Mouse (Mus musculus): Measurements from ENCODE around the gene Anxa5. TPM values are rescaled to one million over a fixed set of nuclear protein-coding genes. Genes with fewer than 3 reads are reported as not detected.

Anxa5 gene
- total and polyA plus RNA-seq, 3 experiments: 40.7 to 111 TPM; not detected in 1

DNA sequence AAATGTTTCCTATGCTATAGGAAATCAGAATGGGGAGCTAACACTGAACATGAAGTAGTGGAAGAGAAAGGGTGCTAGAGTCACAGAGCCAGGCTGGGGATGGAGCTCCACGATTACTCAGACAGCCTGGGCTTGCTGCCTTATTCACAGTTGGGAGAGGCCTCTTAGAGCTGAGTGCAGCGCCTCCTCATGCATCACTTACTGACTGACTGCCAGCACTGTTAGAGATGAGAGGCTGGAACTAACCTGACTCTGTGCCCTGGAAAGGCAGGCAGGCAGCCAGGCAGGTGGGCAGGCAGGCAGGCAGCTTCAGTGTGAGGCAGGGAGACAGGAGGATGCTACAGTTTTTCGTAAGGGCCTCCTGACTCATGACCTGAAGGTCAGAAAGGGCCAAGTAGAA is 20.1 kb downstream of the Anxa5 start:
- H3K9ac ChIP-seq (ENCODE audit: control insufficient read depth, low read depth, low read length, poor library complexity, severe bottlenecking): no peak overlapping the region
- TF ChIP-seq POLR2AphosphoS5 (IDR thresholded peaks at IDR 0.05; ENCODE audit: borderline replicate concordance, low read depth, low read length): no peak
- no peak for TF ChIP-seq CHD1 (IDR thresholded peaks at IDR 0.05; ENCODE audit: low read depth, low read length)
- no peak for TF ChIP-seq MYB (IDR thresholded peaks at IDR 0.05; ENCODE audit: low read depth, low read length)
- no peak for TF ChIP-seq TCF12 (IDR thresholded peaks at IDR 0.05; ENCODE audit: low read depth, low read length)
- H3K36me3 ChIP-seq (ENCODE audit: control insufficient read depth in 1 of 2, insufficient read depth in 2 of 2, low read length in 2 of 2): no peaks in the 10 kb centered on the region; a peak in 1 of 4 replicates
- no peaks in the 10 kb centered on the region for H3K9me3 ChIP-seq (replicated peaks; ENCODE audit: insufficient read depth, low read length)
- H3K4me1 ChIP-seq (ENCODE audit: control insufficient read depth in 1 of 2, insufficient read depth in 2 of 2, low read length in 2 of 2): no peaks in the 10 kb centered on the region
- H3K4me3 ChIP-seq (ENCODE audit: control insufficient read depth in 1 of 2, insufficient read depth in 1 of 2, low read depth in 2 of 2, low read length in 2 of 2): no peak overlapping the region
- no peaks in the 10 kb centered on the region for H3K27me3 ChIP-seq (ENCODE audit: control insufficient read depth in 1 of 2, insufficient read depth in 2 of 2, low read length in 2 of 2)
- no peak overlapping the region for H3K27ac ChIP-seq (ENCODE audit: control insufficient read depth, low read depth, low read length)
- no peaks in the 10 kb centered on the region for H3K79me2 ChIP-seq (ENCODE audit: control insufficient read depth, insufficient read depth, low read length, poor library complexity)
- no peak for DNase-seq (ENCODE audit: low read depth, low spot score)

DNA sequence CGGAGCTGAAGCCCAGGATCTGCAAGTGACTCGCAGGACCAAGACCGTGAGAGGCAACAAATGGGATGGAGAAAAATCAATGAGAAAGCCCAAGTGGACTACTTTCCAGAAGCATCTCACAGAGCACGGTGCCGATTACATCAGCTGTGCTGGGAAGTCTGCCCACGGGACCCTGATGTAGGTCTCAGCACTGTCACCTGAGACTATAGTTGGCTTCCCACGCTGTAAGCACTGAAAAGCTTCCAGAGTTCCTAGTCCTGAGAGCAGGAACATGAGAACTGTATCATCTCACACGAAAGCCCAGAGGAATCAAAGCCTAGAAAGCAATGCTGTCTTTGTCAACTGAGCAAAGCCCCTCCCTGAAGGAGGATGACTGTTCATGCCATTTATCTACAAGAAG is 20.6 kb downstream of the Anxa5 start:
- no peak for DNase-seq (ENCODE audit: low read depth, low spot score)
- Histone ChIP-seq H3K36me3 (ENCODE audit: control insufficient read depth in 1 of 2, insufficient read depth in 2 of 2, low read length in 2 of 2) (no peaks in the 10 kb centered on the region; a peak in 1 of 4 replicates), H3K79me2 (ENCODE audit: control insufficient read depth, insufficient read depth, low read length, poor library complexity) (no peaks in the 10 kb centered on the region), H3K27me3 (ENCODE audit: control insufficient read depth in 1 of 2, insufficient read depth in 2 of 2, low read length in 2 of 2) (no peaks in the 10 kb centered on the region), H3K4me3 (ENCODE audit: control insufficient read depth in 1 of 2, insufficient read depth in 1 of 2, low read depth in 2 of 2, low read length in 2 of 2) (no peak overlapping the region), H3K27ac (ENCODE audit: control insufficient read depth, low read depth, low read length) (no peak overlapping the region), H3K9me3 (replicated peaks; ENCODE audit: insufficient read depth, low read length) (no peaks in the 10 kb centered on the region), H3K9ac (ENCODE audit: control insufficient read depth, low read depth, low read length, poor library complexity, severe bottlenecking) (no peak overlapping the region), H3K4me1 (ENCODE audit: control insufficient read depth in 1 of 2, insufficient read depth in 2 of 2, low read length in 2 of 2) (no peaks in the 10 kb centered on the region)
- no peak for TF ChIP-seq MAX (IDR thresholded peaks at IDR 0.05; ENCODE audit: low read length)
- TF ChIP-seq TBP (IDR thresholded peaks at IDR 0.05; ENCODE audit: low read depth, low read length): no peak
- no peak for TF ChIP-seq MAZ (IDR thresholded peaks at IDR 0.05; ENCODE audit: low read depth, low read length)
- TF ChIP-seq CHD2 (IDR thresholded peaks at IDR 0.05; ENCODE audit: low read length): no peak
- TF ChIP-seq SIN3A (IDR thresholded peaks at IDR 0.05; ENCODE audit: low read length): no peak
- TF ChIP-seq SMC3 (IDR thresholded peaks at IDR 0.05; ENCODE audit: low read depth, low read length): no peak
- TF ChIP-seq MAFK (IDR thresholded peaks at IDR 0.05; ENCODE audit: borderline replicate concordance, low read depth, low read length): no peak
- TF ChIP-seq GATA1 (IDR thresholded peaks at IDR 0.05; ENCODE audit: low read depth, low read length): no peak
- TF ChIP-seq MYB (IDR thresholded peaks at IDR 0.05; ENCODE audit: low read depth, low read length): no peak
- TF ChIP-seq ZKSCAN1 (IDR thresholded peaks at IDR 0.05; ENCODE audit: low read depth, low read length): no peak
- TF ChIP-seq POLR2A (IDR thresholded peaks at IDR 0.05; ENCODE audit: control insufficient read depth in 1 of 2, insufficient read depth in 1 of 2, low read depth in 1 of 2, low read length in 2 of 2, poor library complexity in 1 of 2): no peak

DNA sequence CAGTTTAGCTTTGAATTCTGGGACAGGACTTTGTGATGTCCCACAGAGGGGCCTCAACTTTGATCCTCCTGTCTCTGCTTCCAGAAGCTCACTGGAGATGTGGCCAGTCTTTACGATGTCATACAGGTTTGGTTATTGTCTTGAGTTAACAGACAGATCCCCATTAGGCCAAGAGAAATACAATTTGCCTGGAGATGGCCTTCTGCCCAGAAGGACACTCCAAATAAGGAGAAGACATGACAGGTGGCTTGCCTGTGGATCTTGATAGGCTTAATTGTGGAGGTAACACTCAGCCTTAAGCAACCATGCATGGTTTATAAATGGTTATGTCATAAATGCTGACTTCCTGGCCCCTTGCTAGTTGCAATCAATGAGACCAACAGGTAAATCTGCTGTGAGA is 23.2 kb downstream of the Anxa5 start:
- Histone ChIP-seq H3K27me3 (ENCODE audit: control insufficient read depth in 1 of 2, insufficient read depth in 2 of 2, low read length in 2 of 2) (no peaks in the 10 kb centered on the region), H3K79me2 (ENCODE audit: control insufficient read depth, insufficient read depth, low read length, poor library complexity) (no peaks in the 10 kb centered on the region), H3K4me1 (ENCODE audit: control insufficient read depth in 1 of 2, insufficient read depth in 2 of 2, low read length in 2 of 2) (peaks cover 0 to 9% of the 10 kb centered on the region in 2 experiments; a peak in 3 of 4 replicates), H3K9me3 (replicated peaks; ENCODE audit: insufficient read depth, low read length) (no peaks in the 10 kb centered on the region), H3K36me3 (ENCODE audit: control insufficient read depth in 1 of 2, insufficient read depth in 2 of 2, low read length in 2 of 2) (peaks cover 0 to 5% of the 10 kb centered on the region in 2 experiments; a peak in 3 of 4 replicates), H3K27ac (ENCODE audit: control insufficient read depth, low read depth, low read length) (no peak overlapping the region), H3K9ac (ENCODE audit: control insufficient read depth, low read depth, low read length, poor library complexity, severe bottlenecking) (no peak overlapping the region), H3K4me3 (ENCODE audit: control insufficient read depth in 1 of 2, insufficient read depth in 1 of 2, low read depth in 2 of 2, low read length in 2 of 2) (no peak overlapping the region)
- no peak for DNase-seq (ENCODE audit: low read depth, low spot score)
- TF ChIP-seq HCFC1 (IDR thresholded peaks at IDR 0.05; ENCODE audit: low read depth, low read length) (no peak), KAT2A (conservative IDR thresholded peaks at IDR 0.05; ENCODE audit: low read depth, low read length) (no peak), TBP (IDR thresholded peaks at IDR 0.05; ENCODE audit: low read depth, low read length) (no peak), POLR2AphosphoS5 (IDR thresholded peaks at IDR 0.05; ENCODE audit: borderline replicate concordance, low read depth, low read length) (no peak), ELF1 (IDR thresholded peaks at IDR 0.05; ENCODE audit: low read depth, low read length) (no peak), ETS1 (IDR thresholded peaks at IDR 0.05; ENCODE audit: low read depth, low read length) (no peak), JUND (IDR thresholded peaks at IDR 0.05; ENCODE audit: low read depth, low read length) (no peak), CTCF (IDR thresholded peaks at IDR 0.05 in 2 of 3, conservative IDR thresholded peaks at IDR 0.05 in 1 of 3; ENCODE audit: control insufficient read depth in 1 of 3, insufficient read depth in 1 of 3, low read depth in 2 of 3, low read length in 3 of 3, poor library complexity in 1 of 3, severe bottlenecking in 1 of 3) (no peak), RAD21 (IDR thresholded peaks at IDR 0.05; ENCODE audit: low read depth, low read length) (no peak), EP300 (IDR thresholded peaks at IDR 0.05; ENCODE audit: low read depth in 1 of 2, low read length in 2 of 2) (no peak), MAFK (IDR thresholded peaks at IDR 0.05; ENCODE audit: borderline replicate concordance, low read depth, low read length) (no peak), MAX (IDR thresholded peaks at IDR 0.05; ENCODE audit: low read length) (no peak), CHD1 (IDR thresholded peaks at IDR 0.05; ENCODE audit: low read depth, low read length) (no peak)
